Mouse (Mus musculus) myocyte (in vitro differentiated cells): ENCODE measurements around the gene Maml1.

Experiments
- MYOD1 ChIP-seq, 3 experiments: IDR thresholded peaks; one replicate each; pipeline ENCODE4 v1.6.1; 2011; ENCODE audit warnings: control low read depth in 2 of 3, low read depth in 2 of 3, mild to moderate bottlenecking in 2 of 3, moderate library complexity in 1 of 3; ENCODE audit not compliant: insufficient read length in 2 of 3, control insufficient read depth in 1 of 3
- POLR2A ChIP-seq: IDR thresholded peaks from one replicate; pipeline ENCODE4 v1.6.1; 2011; ENCODE audit warnings: low read depth, mild to moderate bottlenecking, control low read depth, moderate library complexity; ENCODE audit not compliant: insufficient read length

DNA sequence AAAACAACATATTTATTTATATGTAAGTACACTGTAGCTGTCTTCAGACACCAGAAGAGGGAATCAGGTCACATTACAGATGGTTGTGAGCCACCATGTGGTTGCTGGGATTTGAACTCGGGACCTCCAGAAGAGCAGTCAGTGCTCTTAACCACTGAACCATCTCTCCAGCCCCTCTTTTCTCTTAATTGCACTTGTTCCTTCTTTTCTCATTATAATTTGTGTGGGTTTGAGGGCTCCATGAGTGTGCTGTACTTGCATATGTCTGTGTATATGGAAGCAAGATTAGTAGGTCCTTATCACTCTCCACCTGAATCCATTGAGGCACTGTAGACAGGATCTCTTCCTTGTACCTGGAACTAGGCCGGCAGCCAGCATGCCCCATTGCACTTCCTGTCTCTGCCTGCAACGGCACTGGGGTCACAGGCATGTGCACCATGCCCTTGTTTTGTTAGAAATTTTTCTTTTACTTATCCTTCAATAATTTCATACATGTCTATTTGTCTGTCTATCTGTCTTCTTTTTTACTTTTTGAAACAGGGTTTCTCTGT lies 36.0 kb upstream of the Maml1 start:
- TF ChIP-seq POLR2A (no peak), MYOD1 (IDR thresholded peaks at IDR 0.05; ENCODE audit: control insufficient read depth in 1 of 3, insufficient read length in 2 of 3, low read depth in 2 of 3) (no peak)
